Mouse (Mus musculus) cerebellum, adult 9-10 months (tissue): ENCODE results near the gene Paics.
"Not testable (repeated sequence)": the region's sequence is repeated elsewhere in the genome, so short reads cannot be mapped to it uniquely, and the experiment has no call there.

Experiments used
- DNase-seq: peaks from one replicate; pipeline ENCODE4 v3.0.0; 2022

The Paics gene

GRCm38 (mm10) chr5:76952112-76953040 is 1.3 kb downstream of the Paics start:
- DNase-seq = no peak

DNA sequence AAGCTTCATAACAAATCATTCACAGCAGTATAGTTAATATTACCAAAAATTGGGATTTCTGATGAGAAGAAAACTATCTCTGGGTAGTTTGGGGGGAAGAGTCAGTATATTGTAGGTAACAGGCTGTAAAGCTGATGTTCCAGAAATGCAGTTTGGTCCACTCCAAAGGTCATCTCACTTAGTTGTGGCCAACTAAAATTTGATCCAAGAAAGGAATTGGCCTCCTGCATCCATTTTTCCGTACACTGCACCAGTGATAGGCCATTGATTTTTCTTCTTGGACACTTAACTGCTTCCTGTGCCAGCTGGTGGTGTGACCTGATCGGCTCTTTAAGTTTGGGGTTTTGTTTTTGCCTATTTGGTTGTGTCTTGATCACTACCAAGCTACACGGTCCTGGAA is 2.7 kb downstream of the Paics start:
- DNase-seq = no peak

DNA sequence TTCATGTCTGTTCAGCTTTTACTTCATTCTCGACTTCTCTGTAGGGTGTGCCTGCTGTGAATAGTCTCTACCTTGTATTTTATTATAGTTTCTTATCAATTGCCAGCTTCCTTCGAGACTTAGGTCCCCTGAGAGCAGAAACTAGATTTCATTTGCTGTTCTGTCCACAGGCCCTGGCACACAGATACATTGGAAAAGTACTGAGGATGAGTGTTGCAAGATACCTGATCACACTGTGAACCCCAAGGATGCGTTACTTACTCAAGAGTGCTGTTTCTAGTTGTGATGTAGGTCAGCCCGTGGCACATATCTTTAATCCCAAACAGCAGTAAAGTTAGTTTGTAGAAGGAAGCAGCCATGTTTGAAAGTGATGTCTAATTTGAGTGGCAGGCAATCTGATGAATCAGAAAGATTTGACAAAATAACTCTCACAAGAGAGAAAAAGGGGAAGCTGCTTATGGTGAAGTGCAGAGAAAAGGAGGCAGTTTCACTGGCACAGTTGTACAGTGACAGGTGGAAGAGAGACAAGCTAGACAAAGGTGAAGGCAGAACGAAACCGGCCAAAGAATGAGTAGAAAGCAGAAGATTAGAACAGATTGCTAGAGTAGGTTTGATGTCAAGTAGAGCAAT is 3.3 kb downstream of the Paics start:
- no peak for DNase-seq

DNA sequence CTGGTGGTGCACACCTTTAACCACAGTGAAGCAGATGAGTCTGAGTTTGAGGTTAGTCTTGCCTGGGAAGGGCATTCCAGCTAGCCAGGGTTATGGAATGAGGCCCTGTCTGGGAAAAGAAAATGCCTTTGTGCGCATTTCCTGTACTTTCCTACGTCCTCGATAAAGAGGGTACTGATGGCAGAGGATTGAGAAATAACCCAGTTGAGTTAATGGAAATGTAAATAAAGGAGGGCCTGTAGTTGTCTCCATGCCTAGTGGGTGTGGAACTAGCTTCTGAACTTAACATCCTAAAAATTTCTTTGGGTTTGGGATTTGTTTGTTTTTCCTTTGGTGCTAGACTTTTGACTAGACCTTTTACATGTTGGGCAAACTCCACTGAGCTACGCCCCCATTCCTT is 4.4 kb downstream of the Paics start:
- DNase-seq = no peak

DNA sequence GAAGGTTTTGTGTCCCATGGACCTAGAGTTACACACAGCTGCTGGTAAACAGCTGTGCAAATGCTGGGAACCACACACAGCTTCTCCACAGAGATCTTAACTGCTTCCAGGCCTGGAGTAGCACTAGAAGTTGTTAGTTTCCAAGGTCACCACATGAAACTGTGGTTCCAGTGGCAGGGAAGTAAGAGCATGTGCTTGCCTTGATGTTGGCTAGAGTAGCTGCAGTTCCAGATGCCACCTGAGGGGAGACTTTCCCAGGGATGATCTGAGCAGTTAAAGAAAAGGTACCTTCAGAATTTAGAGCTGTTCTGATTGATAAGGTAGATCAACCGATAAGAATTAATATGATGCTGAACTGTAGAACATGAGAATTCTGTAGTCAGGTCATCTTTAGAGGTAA is 6.8 kb downstream of the Paics start:
- no peak for DNase-seq

- no peak for DNase-seq
These were observed 8.5 kb downstream of the Paics start for GRCm38 (mm10) chr5:76959587-76959986.

DNA sequence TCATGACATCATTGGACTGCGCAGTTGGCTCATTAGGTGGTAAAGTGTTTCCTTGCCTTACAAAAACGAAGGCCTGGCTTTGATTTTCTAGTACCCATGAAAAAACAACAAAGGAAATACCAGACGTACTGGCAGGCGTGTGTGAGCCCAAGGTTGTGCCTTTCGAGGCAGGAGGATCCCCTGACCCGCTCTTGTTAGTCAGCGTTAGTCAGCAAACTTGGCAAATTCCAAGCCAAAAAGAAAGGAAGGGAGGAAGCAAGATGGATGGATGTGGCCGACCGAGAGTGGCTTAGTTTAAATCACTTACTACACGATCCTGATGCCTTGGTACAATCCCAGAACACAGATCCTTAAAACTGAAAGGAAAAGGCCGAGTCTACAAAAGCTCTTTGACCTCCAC is 11.4 kb downstream of the Paics start:
- DNase-seq = no peak

DNA sequence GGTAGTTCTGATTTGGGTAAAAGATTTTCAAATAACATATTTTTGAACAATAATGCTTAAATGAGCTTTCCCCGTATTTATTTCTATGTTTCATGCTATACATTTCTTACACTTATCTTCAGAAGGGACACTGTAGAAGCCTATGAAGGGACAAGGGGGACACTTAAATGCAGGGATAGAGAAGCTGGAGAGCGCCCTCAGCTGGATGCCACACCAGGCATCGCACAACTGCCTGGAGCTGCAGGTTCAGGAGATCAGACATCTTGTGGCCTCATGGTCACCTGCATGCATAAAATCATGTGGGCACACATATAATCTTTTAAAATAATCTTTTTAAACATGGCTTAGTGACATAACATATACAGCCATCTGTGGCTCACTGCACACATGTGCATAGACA is 13.5 kb downstream of the Paics start:
- no peak for DNase-seq

- no peak for DNase-seq
These were observed 18.1 kb downstream of the Paics start for GRCm38 (mm10) chr5:76969250-76969649.

DNA sequence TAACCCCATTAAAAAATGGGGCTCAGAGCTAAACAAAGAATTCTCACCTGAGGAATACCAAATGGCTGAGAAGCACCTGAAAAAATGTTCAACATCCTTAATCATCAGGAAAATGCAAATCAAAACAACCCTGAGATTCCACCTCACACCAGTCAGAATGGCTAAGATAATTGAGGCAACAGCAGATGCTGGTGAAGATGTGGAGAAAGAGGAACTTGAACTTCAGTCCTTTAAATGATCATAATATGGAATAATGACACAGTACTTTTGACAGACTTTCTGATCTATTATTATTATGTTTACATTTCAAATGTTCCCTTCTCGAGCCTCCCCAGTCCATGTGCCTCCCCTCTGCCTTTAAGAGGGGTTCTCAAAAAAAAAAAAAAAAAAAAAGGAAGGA is 20.0 kb downstream of the Paics start:
- not testable (repeated sequence) for DNase-seq

DNA sequence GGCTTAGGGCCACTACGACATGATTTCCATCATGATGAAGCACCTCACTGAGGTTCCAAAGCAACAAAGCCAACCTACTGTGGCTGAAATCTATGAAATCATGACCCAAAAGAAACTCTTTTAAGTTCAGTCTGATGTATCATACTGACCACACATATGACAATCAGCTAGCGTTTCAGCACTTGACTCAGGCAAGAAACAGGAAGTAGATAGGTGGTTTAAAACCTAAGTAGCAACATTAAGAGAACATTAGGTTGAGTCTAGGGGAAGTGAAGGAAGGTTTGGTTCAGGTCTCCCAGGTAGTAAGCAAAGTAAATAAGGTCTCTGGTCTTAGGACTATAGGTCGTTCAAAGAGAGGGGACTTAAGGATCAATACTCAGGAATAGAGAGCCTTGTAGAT is 22.4 kb downstream of the Paics start:
- DNase-seq = no peak

DNA sequence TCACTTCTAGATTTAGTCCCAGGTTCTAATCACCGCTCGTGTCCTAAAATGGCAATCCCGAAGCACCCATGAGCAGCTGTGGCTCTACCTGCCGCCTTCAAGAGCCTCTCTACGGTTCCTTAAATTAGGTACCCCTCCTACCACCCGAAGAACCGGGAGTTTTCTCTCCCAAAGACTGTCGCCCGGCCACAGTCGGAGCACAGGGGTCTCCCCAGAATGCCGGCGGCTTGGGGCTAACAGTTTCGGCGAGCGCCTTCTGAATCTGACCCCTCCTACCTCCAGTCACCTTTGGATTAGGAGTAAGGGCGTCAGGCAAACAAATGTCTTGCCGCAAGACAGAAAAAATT is 23.1 kb downstream of the Paics start:
- no peak for DNase-seq

DNA sequence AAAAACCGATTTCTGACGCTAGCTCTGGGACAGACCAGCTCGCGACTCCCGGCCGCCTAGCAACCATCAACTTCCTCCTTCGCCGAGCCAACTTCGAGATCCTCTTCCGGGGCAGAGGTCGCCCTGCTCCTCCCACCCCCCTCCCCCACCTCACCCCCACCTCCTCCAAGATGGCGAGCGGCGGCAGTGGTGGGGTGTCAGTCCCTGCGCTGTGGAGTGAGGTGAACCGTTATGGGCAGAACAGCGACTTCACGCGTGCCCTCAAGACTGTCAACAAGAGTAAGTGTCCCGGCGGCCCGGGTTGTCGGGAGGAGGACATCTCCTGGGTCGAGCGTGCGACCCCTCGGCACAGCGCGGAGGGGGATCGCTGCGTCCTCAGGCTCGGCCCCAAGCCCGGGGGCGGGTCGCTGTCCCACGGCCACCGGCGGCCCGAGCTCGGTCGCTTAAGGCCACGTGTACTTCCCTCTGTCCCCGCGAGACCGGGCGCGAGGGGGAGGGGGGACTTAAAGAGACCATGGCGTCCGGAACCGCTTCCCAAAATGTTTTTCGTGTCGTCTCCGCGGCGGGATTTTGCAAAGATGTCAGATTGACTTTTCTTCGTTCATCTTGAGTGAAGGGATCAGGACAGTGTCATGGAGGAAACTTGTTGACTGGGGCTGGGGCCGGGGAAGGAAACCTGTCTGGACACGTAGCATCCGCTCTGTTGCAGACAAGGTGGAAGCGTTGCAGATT is 23.6 kb downstream of the Paics start, which contains the start of gene Srp72:
Gene Srp72, plus strand, starts transcription at position 130 of the 732 bp plus-strand sequence.
- peak; percentile 80 for DNase-seq

DNA sequence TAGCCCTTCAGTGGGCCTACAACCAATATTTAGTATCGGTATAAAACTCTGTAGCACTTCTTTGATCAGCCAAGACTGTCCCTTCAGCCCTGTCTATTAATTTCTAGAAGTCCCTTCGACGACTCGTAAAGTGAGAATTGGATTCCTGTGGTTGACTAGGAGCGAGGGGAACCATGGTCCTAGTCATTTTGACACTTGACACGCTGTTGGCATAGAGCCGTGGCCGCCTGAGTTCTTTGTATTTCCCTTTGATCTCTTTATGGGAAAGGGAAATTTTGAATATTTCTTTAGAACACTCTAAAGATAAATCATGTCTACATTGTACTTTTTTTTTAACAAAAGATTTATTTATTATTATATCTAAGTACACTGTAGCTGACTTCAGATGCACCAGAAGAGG is 24.6 kb downstream of the Paics start:
- DNase-seq = no peak

- DNase-seq = no peak
These were observed 32.9 kb downstream of the Paics start for GRCm38 (mm10) chr5:76984015-76984414.

DNA sequence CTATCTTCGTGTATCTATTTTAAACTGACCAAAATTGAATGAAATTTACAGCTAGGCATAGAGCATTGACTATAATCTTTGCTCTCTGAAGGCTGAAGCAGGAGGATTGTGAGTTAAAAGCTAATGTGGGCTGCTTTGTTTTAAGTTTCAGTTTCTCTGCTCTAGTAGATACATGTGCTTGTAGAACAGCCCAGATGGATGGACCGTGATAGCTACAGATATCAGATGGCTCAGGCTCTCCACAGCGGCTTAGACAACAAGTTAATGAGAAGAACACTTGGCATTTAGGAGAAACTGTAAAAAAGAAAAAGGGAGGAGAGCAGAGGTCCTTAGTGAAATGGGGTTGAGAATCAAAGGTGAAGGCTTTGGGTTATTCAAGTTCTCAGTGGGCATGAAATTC is 39.7 kb downstream of the Paics start:
- no peak for DNase-seq

DNA sequence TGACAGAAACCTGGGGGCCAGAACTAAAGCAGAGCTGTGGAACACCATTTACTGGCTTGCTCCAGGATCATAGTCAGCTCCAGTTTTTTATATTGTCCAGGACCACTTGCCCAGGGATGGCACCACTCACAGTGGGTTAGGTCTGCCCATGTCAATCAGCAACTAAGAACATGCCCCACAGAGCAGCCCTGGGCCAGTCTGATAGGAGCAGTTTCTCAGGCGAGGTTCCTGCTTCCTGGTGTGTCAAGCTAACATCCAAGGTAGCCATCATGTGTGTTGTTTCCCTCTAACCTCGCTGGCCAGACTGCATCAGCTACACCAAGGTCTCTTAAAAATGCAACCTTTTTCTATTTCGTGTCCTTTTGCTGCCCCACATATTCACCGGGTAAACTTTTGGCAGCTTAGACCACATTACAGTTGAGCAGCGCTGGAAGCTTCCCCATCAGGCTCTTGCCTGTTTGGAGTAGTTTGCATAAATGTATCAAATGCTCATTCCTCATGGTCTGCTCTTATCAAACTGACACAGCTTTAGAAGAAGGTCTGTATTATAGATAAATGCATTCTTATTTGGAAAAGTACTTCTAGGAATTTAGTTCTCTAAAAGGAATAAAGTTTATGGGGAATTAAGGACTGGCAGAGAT is 42.2 kb downstream of the Paics start:
- DNase-seq = no peak

DNA sequence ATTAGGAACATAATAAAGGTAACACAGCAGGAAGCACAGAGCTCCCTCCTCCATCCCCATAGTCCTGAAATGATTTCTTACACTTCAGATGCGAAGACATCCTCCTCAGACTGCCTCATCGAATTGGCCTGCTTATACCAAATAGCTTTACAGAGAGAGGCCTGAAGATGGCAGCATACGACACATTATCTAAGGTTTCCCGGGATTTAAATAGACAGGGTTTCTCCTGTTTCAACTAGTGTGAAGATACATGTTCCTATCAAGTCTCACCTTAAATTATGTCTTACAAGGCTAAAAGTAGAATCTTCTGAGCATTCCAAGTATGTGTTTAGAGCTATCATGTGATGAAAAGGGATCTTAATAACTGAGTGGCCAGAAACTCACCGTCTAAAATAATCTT is 47.3 kb downstream of the Paics start:
- DNase-seq = peak; percentile 19

GRCm38 (mm10) chr5:77001192-77001591 is 50.1 kb downstream of the Paics start:
- DNase-seq = no peak

- no peak for DNase-seq
These were observed 53.1 kb downstream of the Paics start, which contains the start of gene Arl9 for GRCm38 (mm10) chr5:77004051-77004821. Gene Arl9 (plus strand): TSS chr5:77004055.

- no peak for DNase-seq
These were observed 59.2 kb downstream of the Paics start for GRCm38 (mm10) chr5:77010352-77010751.

- no peak for DNase-seq
These were observed 60.0 kb downstream of the Paics start for GRCm38 (mm10) chr5:77011082-77011481.
